Mouse (Mus musculus): Measurements from ENCODE around the gene Mocs3.

GRCm38 (mm10) chr2:168257188-168257587, 26.8 kb downstream of the Mocs3 start:
- TF ChIP-seq CTCF (IDR thresholded peaks at IDR 0.05; ENCODE audit: low read depth) (no peak), EP300 (IDR thresholded peaks at IDR 0.05; ENCODE audit: low read depth) (no peak)
